Mouse (Mus musculus): ENCODE results near the gene Disc1. TPM values are rescaled to one million over a fixed set of nuclear protein-coding genes. Genes with fewer than 3 reads are reported as not detected.
A peak's percentile ranks its signal among the peaks of the same experiment; 100 is the strongest.

The Disc1 gene
- total and polyA plus RNA-seq, 3 experiments = not detected

DNA sequence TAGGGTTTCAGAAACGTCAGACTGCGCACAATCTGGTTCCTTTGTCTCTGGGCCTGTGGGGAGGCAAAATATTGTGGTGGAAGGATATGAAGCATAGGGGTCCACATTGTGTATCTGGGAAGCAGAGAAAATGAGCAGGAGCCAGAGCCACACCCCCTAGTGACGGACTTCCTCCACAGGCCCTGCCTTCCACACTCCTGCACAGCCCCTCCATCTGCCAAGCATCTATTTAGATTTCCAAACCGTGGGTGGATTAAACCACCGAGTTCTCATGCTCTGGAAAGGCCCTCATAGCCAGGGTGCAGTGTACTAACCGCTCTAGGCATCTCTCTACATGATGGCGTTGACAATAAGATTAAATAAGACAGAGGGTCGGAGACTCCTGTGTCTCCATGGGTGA lies 124.0 kb downstream of the Disc1 start:
- in situ Hi-C loops (cut with MboI; ENCODE audit: low pct_ligation_motif_present, low pct_unique_long_range_greater_than_20kb, low sequenced_read_pairs) = loop anchor here (25.0 kb wide), 1 partner anchor 384 kb away; the partner anchor contains the start of gene Sipa1l2
- Histone ChIP-seq H3K4me3 (replicated peaks in 1 of 3; ENCODE audit: low read depth in 2 of 3, low read length in 2 of 3, poor library complexity in 1 of 3) (no peak overlapping the region), H3K36me3 (replicated peaks in 1 of 2; ENCODE audit: control insufficient read depth in 1 of 2, insufficient read depth in 1 of 2, low read length in 1 of 2) (no peaks in the 10 kb centered on the region), H3K9ac (ENCODE audit: insufficient read depth, low read depth) (no peak overlapping the region), H3K4me1 (ENCODE audit: control insufficient read depth in 1 of 2, insufficient read depth in 2 of 2) (no peaks in the 10 kb centered on the region), H3K79me2 (replicated peaks; ENCODE audit: control insufficient read depth, extremely low read depth, insufficient read depth, poor library complexity, severe bottlenecking) (no peaks in the 10 kb centered on the region), H3K4me2 (ENCODE audit: insufficient read depth, low read depth, poor library complexity, severe bottlenecking) (no peak overlapping the region), H3K9me3 (replicated peaks; ENCODE audit: low read length) (peaks cover 9% of the 10 kb centered on the region), H3K27me3 (replicated peaks) (peaks cover 27% of the 10 kb centered on the region), H3K27ac (ENCODE audit: insufficient read depth, low read depth) (no peak overlapping the region)
- no peak for DNase-seq (ENCODE audit: extremely low read depth)
- TF ChIP-seq CTCF (conservative IDR thresholded peaks at IDR 0.05 in 1 of 2, IDR thresholded peaks at IDR 0.05 in 1 of 2; ENCODE audit: low read depth in 2 of 2, low read length in 2 of 2) (no peak), SMC3 (IDR thresholded peaks at IDR 0.05; ENCODE audit: low read depth, low read length) (no peak), MAFK (IDR thresholded peaks at IDR 0.05; ENCODE audit: insufficient replicate concordance, low read length) (no peak), RAD21 (IDR thresholded peaks at IDR 0.05; ENCODE audit: low read depth, low read length) (no peak), SIN3A (IDR thresholded peaks at IDR 0.05; ENCODE audit: low read length) (no peak), ELF1 (IDR thresholded peaks at IDR 0.05; ENCODE audit: low read depth, low read length) (no peak), NRF1 (IDR thresholded peaks at IDR 0.05; ENCODE audit: low read depth, low read length) (no peak), E2F4 (IDR thresholded peaks at IDR 0.05; ENCODE audit: insufficient replicate concordance, low read depth, low read length) (no peak), USF2 (conservative IDR thresholded peaks at IDR 0.05; ENCODE audit: low read depth, low read length) (no peak), GABPA (IDR thresholded peaks at IDR 0.05; ENCODE audit: insufficient replicate concordance, low read depth, low read length) (no peak), ZMIZ1 (IDR thresholded peaks at IDR 0.05; ENCODE audit: low read depth, low read length) (no peak), UBTF (IDR thresholded peaks at IDR 0.05; ENCODE audit: low read depth, low read length) (no peak), ETS1 (conservative IDR thresholded peaks at IDR 0.05; ENCODE audit: low read depth, low read length) (no peak), RCOR1 (conservative IDR thresholded peaks at IDR 0.05; ENCODE audit: low read depth, low read length) (no peak), USF1 (IDR thresholded peaks at IDR 0.05; ENCODE audit: low read depth, low read length) (no peak), TBP (conservative IDR thresholded peaks at IDR 0.05; ENCODE audit: low read depth, low read length) (no peak), BHLHE40 (IDR thresholded peaks at IDR 0.05; ENCODE audit: low read depth, low read length) (no peak), JUND (conservative IDR thresholded peaks at IDR 0.05; ENCODE audit: low read depth, low read length) (no peak)
- dilution Hi-C loops (cut with MboI; ENCODE audit: extremely low pct_ligation_motif_present, extremely low pct_unique_long_range_greater_than_20kb, low sequenced_read_pairs) = no loop called here

DNA sequence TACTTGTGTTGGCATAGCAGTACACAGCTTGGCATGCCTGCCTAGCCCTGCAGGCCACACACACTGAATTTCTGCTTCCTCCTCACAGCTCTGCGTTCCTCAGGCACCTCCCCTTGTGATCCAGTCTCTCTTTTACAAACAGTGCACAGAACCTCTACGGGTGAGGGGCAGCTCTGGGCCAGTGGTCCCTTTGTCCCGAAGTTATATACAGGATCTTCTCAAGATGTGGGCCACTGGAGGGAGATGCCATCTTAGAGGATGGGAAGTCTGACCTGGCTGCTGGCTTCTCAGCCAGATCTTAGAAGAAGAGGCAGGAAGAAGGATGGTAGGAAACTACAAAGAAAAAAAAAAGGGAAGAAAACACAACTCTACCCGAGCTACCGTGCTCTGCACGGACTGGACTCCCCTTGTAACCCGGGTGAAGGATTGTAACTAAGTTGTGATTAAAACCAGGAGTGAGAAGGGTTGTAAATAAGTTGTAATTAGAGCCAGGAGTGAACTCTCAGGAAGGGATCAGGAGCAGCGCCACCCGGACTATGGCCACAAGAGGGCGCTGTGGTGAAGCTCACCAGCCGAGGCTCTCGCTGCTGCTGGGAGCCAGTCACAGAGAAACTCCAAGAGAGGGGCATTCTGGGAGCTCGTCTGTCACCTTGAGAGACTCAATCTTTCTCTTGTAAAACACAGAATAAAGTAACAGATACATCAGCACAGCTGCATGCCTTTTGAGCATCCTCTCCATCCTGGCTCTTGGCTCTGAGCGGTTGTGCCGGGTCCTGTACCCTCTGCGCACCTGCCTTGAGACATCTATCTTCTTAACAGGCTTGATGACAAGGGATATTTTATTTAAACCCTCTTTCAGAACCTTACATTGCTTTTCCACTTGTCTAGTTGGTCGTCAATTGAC lies 129.8 kb downstream of the Disc1 start:
- no peak overlapping the region for H3K4me3 ChIP-seq (replicated peaks in 1 of 3; ENCODE audit: low read depth in 2 of 3, low read length in 2 of 3, poor library complexity in 1 of 3)
- no peak overlapping the region for H3K27ac ChIP-seq (ENCODE audit: insufficient read depth, low read depth)
- H3K9me3 ChIP-seq (replicated peaks; ENCODE audit: low read length) = peaks cover under 1% of the 10 kb centered on the region
- H3K36me3 ChIP-seq (replicated peaks in 1 of 2; ENCODE audit: control insufficient read depth in 1 of 2, insufficient read depth in 1 of 2, low read length in 1 of 2) = no peaks in the 10 kb centered on the region
- no peak overlapping the region for H3K9ac ChIP-seq (ENCODE audit: insufficient read depth, low read depth)
- in situ Hi-C loops (cut with MboI; ENCODE audit: low pct_ligation_motif_present, low pct_unique_long_range_greater_than_20kb, low sequenced_read_pairs) = loop anchor here (5.0 to 25.0 kb wide), 3 partner anchors 379 to 681 kb away; partner anchors contain the start of gene Sipa1l2
- H3K27me3 ChIP-seq (replicated peaks) = peaks cover 16% of the 10 kb centered on the region
- H3K79me2 ChIP-seq (replicated peaks; ENCODE audit: control insufficient read depth, extremely low read depth, insufficient read depth, poor library complexity, severe bottlenecking) = no peaks in the 10 kb centered on the region
- peak; percentile 65 for DNase-seq (ENCODE audit: extremely low read depth)
- dilution Hi-C loops (cut with MboI; ENCODE audit: extremely low pct_ligation_motif_present, extremely low pct_unique_long_range_greater_than_20kb, low sequenced_read_pairs) = no loop called here
- H3K4me1 ChIP-seq (ENCODE audit: control insufficient read depth in 1 of 2, insufficient read depth in 2 of 2) = peaks cover 0 to 6% of the 10 kb centered on the region in 2 experiments; a peak in 1 of 4 replicates
- H3K4me2 ChIP-seq (ENCODE audit: insufficient read depth, low read depth, poor library complexity, severe bottlenecking) = peak overlapping the region; percentile 27; the same call in 1 of the 2 replicates
- TF ChIP-seq TBP (conservative IDR thresholded peaks at IDR 0.05; ENCODE audit: low read depth, low read length) (no peak), ZKSCAN1 (IDR thresholded peaks at IDR 0.05; ENCODE audit: borderline replicate concordance, low read depth, low read length) (no peak), GABPA (IDR thresholded peaks at IDR 0.05; ENCODE audit: insufficient replicate concordance, low read depth, low read length) (no peak), IRF4 (IDR thresholded peaks at IDR 0.05; ENCODE audit: low read depth, low read length) (peak; percentile 50; the same call in 1 of the 2 replicates), CHD2 (IDR thresholded peaks at IDR 0.05; ENCODE audit: low read length) (no peak), RCOR1 (conservative IDR thresholded peaks at IDR 0.05; ENCODE audit: low read depth, low read length) (no peak), MAFK (IDR thresholded peaks at IDR 0.05; ENCODE audit: insufficient replicate concordance, low read length) (no peak), EP300 (IDR thresholded peaks at IDR 0.05; ENCODE audit: low read length) (no peak), E2F4 (IDR thresholded peaks at IDR 0.05; ENCODE audit: insufficient replicate concordance, low read depth, low read length) (no peak), MEF2A (IDR thresholded peaks at IDR 0.05; ENCODE audit: borderline replicate concordance, low read depth, low read length) (0 out of 2 replicates have a peak, but pooled peaks have one; percentile 24), BHLHE40 (IDR thresholded peaks at IDR 0.05; ENCODE audit: low read depth, low read length) (no peak), RAD21 (IDR thresholded peaks at IDR 0.05; ENCODE audit: low read depth, low read length) (peak; percentile 90), NELFE (IDR thresholded peaks at IDR 0.05; ENCODE audit: low read depth, low read length) (peak; percentile 35; the same call in 1 of the 2 replicates), NRF1 (IDR thresholded peaks at IDR 0.05; ENCODE audit: low read depth, low read length) (no peak), SIN3A (IDR thresholded peaks at IDR 0.05; ENCODE audit: low read length) (no peak), PAX5 (IDR thresholded peaks at IDR 0.05; ENCODE audit: low read length) (no peak), ZMIZ1 (IDR thresholded peaks at IDR 0.05; ENCODE audit: low read depth, low read length) (no peak), ELF1 (IDR thresholded peaks at IDR 0.05; ENCODE audit: low read depth, low read length) (0 out of 2 replicates have a peak, but pooled peaks have one; percentile 23), CHD1 (IDR thresholded peaks at IDR 0.05; ENCODE audit: low read depth, low read length) (no peak), TCF12 (IDR thresholded peaks at IDR 0.05; ENCODE audit: low read depth, low read length) (no peak)
